Mouse (Mus musculus) lung, adult 2 months (tissue): Measurements from ENCODE around the gene Tmem108.

Experiments used
- CTCF ChIP-seq: fragments of 200-500 bp; IDR thresholded peaks from 2 replicates; pipeline ENCODE4 v1.5.1; 2011; ENCODE audit warnings: mild to moderate bottlenecking, low read length, control low read depth; ENCODE audit not compliant: insufficient read depth
- POLR2A ChIP-seq: fragments of 200-500 bp; IDR thresholded peaks from 2 replicates; pipeline ENCODE4 v1.6.1; 2011; ENCODE audit warnings: low read depth, mild to moderate bottlenecking, control low read depth, low read length, borderline replicate concordance; ENCODE audit errors: extremely low read depth

DNA sequence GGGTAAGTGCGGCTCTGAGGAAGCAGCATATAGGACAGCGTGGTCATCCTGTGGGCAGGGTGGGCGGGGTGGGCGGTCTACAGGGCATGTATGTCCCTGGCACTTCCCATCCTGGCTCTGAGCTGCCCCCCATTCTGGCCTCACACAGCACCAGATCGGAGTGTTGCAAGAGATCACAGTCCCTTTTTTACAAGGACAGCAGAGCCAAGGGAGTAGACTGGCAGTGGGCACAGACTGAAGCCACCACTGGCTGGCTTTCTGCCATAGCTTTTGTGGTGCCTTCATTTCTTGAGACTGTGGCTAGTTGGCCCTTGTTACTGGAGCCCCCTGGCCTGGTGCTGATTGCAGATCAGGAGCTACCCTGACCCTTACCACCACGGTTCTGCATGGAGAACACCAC is 275.4 kb downstream of the Tmem108 start:
- TF ChIP-seq POLR2A (no peak), CTCF (no peak)
